Mouse (Mus musculus) forebrain, embryonic 14.5 days (tissue): ENCODE measurements at regions not wholly inside any gene's neighbourhood (a gene's known extent, or its start where the extent isn't known, plus 50 kb on each side); places are given as distances from the start of the nearest gene placed in this dataset.
A peak's percentile ranks its signal among the peaks of the same experiment; 100 is the strongest.

Experiments
- ATAC-seq: fragments of 200-750 bp; cut with Nextera tagmentation; 2 replicates; pipeline ENCODE4 v1.8.0; 2017; ENCODE audit warnings: mild to moderate bottlenecking, moderate library complexity
- DNase-seq: peaks from one replicate; pipeline ENCODE4 v3.0.0-alpha.2; 2015; ENCODE audit warnings: low spot score
- H3K27ac ChIP-seq: fragments of 300-500 bp; sonication (generic); 2 replicates; pipeline ENCODE4 v1.5.1; 2014; ENCODE audit warnings: low read depth, mild to moderate bottlenecking, control low read depth, low read length, moderate library complexity
- H3K27me3 ChIP-seq: fragments of 300-500 bp; sonication (generic); replicated peaks from 2 replicates; pipeline ENCODE4 v1.6.1; 2014; ENCODE audit warnings: low read length, control low read depth, mixed read lengths; ENCODE audit not compliant: control insufficient read depth, insufficient read depth
- H3K36me3 ChIP-seq: fragments of 300-500 bp; sonication (generic); 2 replicates; pipeline ENCODE4 v1.6.1; 2014; ENCODE audit warnings: low read length, control low read depth; ENCODE audit not compliant: control insufficient read depth, insufficient read depth
- H3K4me1 ChIP-seq: fragments of 300-500 bp; sonication (generic); 2 replicates; pipeline ENCODE4 v1.6.1; 2014; ENCODE audit warnings: antibody characterized with exemption, low read length, control low read depth; ENCODE audit not compliant: control insufficient read depth, insufficient read depth
- H3K4me2 ChIP-seq: fragments of 300-500 bp; sonication (generic); 2 replicates; pipeline ENCODE4 v1.6.1; 2014; ENCODE audit warnings: mild to moderate bottlenecking, control low read depth, low read length
- H3K4me3 ChIP-seq: fragments of 300-500 bp; sonication (generic); 2 replicates; pipeline ENCODE4 v1.5.1; 2014; ENCODE audit warnings: low read depth, low read length, control low read depth
- H3K9ac ChIP-seq: fragments of 300-500 bp; sonication (generic); 2 replicates; pipeline ENCODE4 v1.6.1; 2014; ENCODE audit warnings: mild to moderate bottlenecking, low read length, control low read depth, moderate library complexity
- H3K9me3 ChIP-seq: fragments of 300-500 bp; sonication (generic); replicated peaks from 2 replicates; pipeline ENCODE4 v1.6.1; 2016; ENCODE audit warnings: low read length, control low read depth, mixed read lengths; ENCODE audit not compliant: control insufficient read depth
- WGBS: fragments of 180-500 bp; shearing (Covaris S2); extraction: QIAGEN DNeasy Blood & Tissue Kit; methylation state at CpG from one replicate; pipeline ENCODE4 v1.1.7; 2014; 5-methylcytosine and 5-hydroxymethylcytosine counted together

- no peak overlapping the region for H3K9ac ChIP-seq
- no peak overlapping the region for H3K4me2 ChIP-seq
- no peaks in the 10 kb centered on the region for H3K36me3 ChIP-seq
- WGBS, result 19% methylated on average over 1 of the region's 1 CpGs
- H3K27ac ChIP-seq, result no peak overlapping the region
- no peaks in the 10 kb centered on the region for H3K27me3 ChIP-seq
- H3K4me3 ChIP-seq, result no peak overlapping the region
- no peak for ATAC-seq
- no peaks in the 10 kb centered on the region for H3K4me1 ChIP-seq
- DNase-seq, result no peak
- no peaks in the 10 kb centered on the region for H3K9me3 ChIP-seq
Observed at GRCm38 (mm10) chr7:94504748-94505147, 1425.1 kb downstream of the Fam181b start.

- ATAC-seq, result no peak
- H3K4me1 ChIP-seq, result no peaks in the 10 kb centered on the region
- H3K27ac ChIP-seq, result no peak overlapping the region
- no peak overlapping the region for H3K4me3 ChIP-seq
- H3K9ac ChIP-seq, result no peak overlapping the region
- H3K27me3 ChIP-seq, result no peaks in the 10 kb centered on the region
- 96% methylated on average over 1 of the region's 1 CpGs for WGBS
- peak; percentile 14 for DNase-seq
- no peak overlapping the region for H3K4me2 ChIP-seq
- H3K9me3 ChIP-seq, result no peaks in the 10 kb centered on the region; the same call in 1 of the 2 replicates
- H3K36me3 ChIP-seq, result no peaks in the 10 kb centered on the region
Observed at GRCm38 (mm10) chr7:94517002-94517401, 1437.3 kb downstream of the Fam181b start.

GRCm38 (mm10) chr7:94532520-94532919 is 1452.9 kb downstream of the Fam181b start:
- H3K27ac ChIP-seq, result no peak overlapping the region
- DNase-seq, result no peak
- no peak overlapping the region for H3K4me2 ChIP-seq
- H3K9me3 ChIP-seq, result no peaks in the 10 kb centered on the region
- H3K27me3 ChIP-seq, result no peaks in the 10 kb centered on the region
- ATAC-seq, result no peak
- no peak overlapping the region for H3K9ac ChIP-seq
- H3K4me1 ChIP-seq, result no peaks in the 10 kb centered on the region
- no peaks in the 10 kb centered on the region for H3K36me3 ChIP-seq
- no peak overlapping the region for H3K4me3 ChIP-seq
- WGBS, result 83% methylated on average over 1 of the region's 1 CpGs

- Histone ChIP-seq H3K4me1 (no peaks in the 10 kb centered on the region), H3K9ac (no peak overlapping the region), H3K4me2 (no peak overlapping the region), H3K27me3 (no peaks in the 10 kb centered on the region), H3K36me3 (no peaks in the 10 kb centered on the region), H3K9me3 (no peaks in the 10 kb centered on the region), H3K27ac (no peak overlapping the region), H3K4me3 (no peak overlapping the region)
- ATAC-seq (no peak), DNase-seq (no peak)
- WGBS, result 19% methylated on average over 1 of the region's 1 CpGs
Observed at GRCm38 (mm10) chr7:94548332-94548731, 1468.7 kb downstream of the Fam181b start.

GRCm38 (mm10) chr7:94581475-94581874 is 1501.8 kb downstream of the Fam181b start:
- Histone ChIP-seq H3K9me3 (no peaks in the 10 kb centered on the region), H3K36me3 (no peaks in the 10 kb centered on the region), H3K4me2 (no peak overlapping the region), H3K4me1 (no peaks in the 10 kb centered on the region), H3K27ac (no peak overlapping the region), H3K27me3 (no peaks in the 10 kb centered on the region), H3K4me3 (no peak overlapping the region), H3K9ac (no peak overlapping the region)
- peak; percentile 51 for DNase-seq
- WGBS, result 42% methylated on average over 3 of the region's 3 CpGs
- 0 out of 2 replicates have a peak, but pooled peaks have one; percentile 57 for ATAC-seq

- ATAC-seq (no peak), DNase-seq (no peak)
- no peaks in the 10 kb centered on the region for H3K4me1 ChIP-seq
- no peak overlapping the region for H3K27ac ChIP-seq
- H3K9me3 ChIP-seq, result no peaks in the 10 kb centered on the region
- no peaks in the 10 kb centered on the region for H3K27me3 ChIP-seq
- H3K36me3 ChIP-seq, result no peaks in the 10 kb centered on the region
- H3K4me2 ChIP-seq, result no peak overlapping the region
- H3K4me3 ChIP-seq, result no peak overlapping the region
- no peak overlapping the region for H3K9ac ChIP-seq
Observed at GRCm38 (mm10) chr7:94587791-94588190, 1508.1 kb downstream of the Fam181b start.

GRCm38 (mm10) chr7:94594643-94595042 is 1515.0 kb downstream of the Fam181b start:
- H3K4me2 ChIP-seq, result no peak overlapping the region
- peak; percentile 31 for DNase-seq
- peak; percentile 52; the same call in 1 of the 2 replicates for ATAC-seq
- H3K36me3 ChIP-seq, result no peaks in the 10 kb centered on the region
- 0 out of 2 replicates have a peak, but pooled peaks cover 3% of the 10 kb centered on the region for H3K4me1 ChIP-seq
- no peak overlapping the region for H3K4me3 ChIP-seq
- no peak overlapping the region for H3K9ac ChIP-seq
- H3K9me3 ChIP-seq, result no peaks in the 10 kb centered on the region
- no peak overlapping the region for H3K27ac ChIP-seq
- 19% methylated on average over 1 of the region's 1 CpGs for WGBS
- no peaks in the 10 kb centered on the region for H3K27me3 ChIP-seq

- Histone ChIP-seq H3K36me3 (no peaks in the 10 kb centered on the region), H3K9ac (no peak overlapping the region), H3K4me1 (no peaks in the 10 kb centered on the region), H3K4me3 (no peak overlapping the region), H3K4me2 (no peak overlapping the region), H3K27ac (no peak overlapping the region), H3K27me3 (no peaks in the 10 kb centered on the region), H3K9me3 (no peaks in the 10 kb centered on the region)
- DNase-seq, result no peak
- 15% methylated on average over 5 of the region's 5 CpGs for WGBS
- ATAC-seq, result peak; percentile 68; the same call in 1 of the 2 replicates
Observed at GRCm38 (mm10) chr7:94618965-94619364, 1539.3 kb downstream of the Fam181b start.

- Histone ChIP-seq H3K4me3 (no peak overlapping the region), H3K36me3 (no peaks in the 10 kb centered on the region), H3K9ac (no peak overlapping the region), H3K27me3 (no peaks in the 10 kb centered on the region), H3K4me2 (no peak overlapping the region), H3K27ac (no peak overlapping the region), H3K4me1 (no peaks in the 10 kb centered on the region), H3K9me3 (no peaks in the 10 kb centered on the region)
- DNase-seq, result no peak
- WGBS, result 90% methylated on average over 1 of the region's 1 CpGs
- no peak for ATAC-seq
Observed at GRCm38 (mm10) chr7:94624546-94624945, 1544.9 kb downstream of the Fam181b start.
